Mouse (Mus musculus) duodenum, adult 2 months (tissue): ENCODE results near the gene Dram2. TPM values are rescaled to one million over a fixed set of nuclear protein-coding genes. Genes with fewer than 3 reads are reported as not detected.

Experiments used
- polyA plus RNA-seq: library from polyadenylated mRNA; depleted of rRNA; stranded (reverse); fragments of >200 nt; gene quantifications from 2 replicates; pipeline ENCODE4 v1.2.3, GENCODE M21; 2012; ENCODE audit warnings: low replicate concordance; rRNA removed

Gene Dram2
- polyA plus RNA-seq: 9.7 and 10.1 TPM in 2 replicates

GRCm38 (mm10) chr3:106547171-106547923 lies at the start of gene Dram2, which contains the start of gene Cept1:
Gene Dram2, plus strand, starts transcription at chr3:106547798.
Gene Cept1, minus strand, starts transcription at chr3:106547802.

Other genes starting within 250 kb of the Dram2 start
- not detected in 2 replicates for gene Chil6, start 141.6 kb upstream of the Dram2 start, polyA plus RNA-seq
- gene Dennd2d, start 65.4 kb upstream of the Dram2 start, polyA plus RNA-seq: 12.0 and 12.9 TPM in 2 replicates
- gene Cept1, start within 50 bp of the Dram2 start, polyA plus RNA-seq: 6.0 and 7.0 TPM in 2 replicates
- 0.18 and 0.23 TPM in 2 replicates for gene Lrif1, start 137.2 kb downstream of the Dram2 start, polyA plus RNA-seq
- gene Cd53, start 242.4 kb downstream of the Dram2 start, polyA plus RNA-seq: 0.64 and 1.1 TPM in 2 replicates